Mouse (Mus musculus): ENCODE data around the gene Ptch2. TPM values are rescaled to one million over a fixed set of nuclear protein-coding genes. Genes with fewer than 3 reads are reported as not detected.

Ptch2 gene
- polyA plus RNA-seq, 1 experiment from 2014 or later: 2.4 TPM

DNA sequence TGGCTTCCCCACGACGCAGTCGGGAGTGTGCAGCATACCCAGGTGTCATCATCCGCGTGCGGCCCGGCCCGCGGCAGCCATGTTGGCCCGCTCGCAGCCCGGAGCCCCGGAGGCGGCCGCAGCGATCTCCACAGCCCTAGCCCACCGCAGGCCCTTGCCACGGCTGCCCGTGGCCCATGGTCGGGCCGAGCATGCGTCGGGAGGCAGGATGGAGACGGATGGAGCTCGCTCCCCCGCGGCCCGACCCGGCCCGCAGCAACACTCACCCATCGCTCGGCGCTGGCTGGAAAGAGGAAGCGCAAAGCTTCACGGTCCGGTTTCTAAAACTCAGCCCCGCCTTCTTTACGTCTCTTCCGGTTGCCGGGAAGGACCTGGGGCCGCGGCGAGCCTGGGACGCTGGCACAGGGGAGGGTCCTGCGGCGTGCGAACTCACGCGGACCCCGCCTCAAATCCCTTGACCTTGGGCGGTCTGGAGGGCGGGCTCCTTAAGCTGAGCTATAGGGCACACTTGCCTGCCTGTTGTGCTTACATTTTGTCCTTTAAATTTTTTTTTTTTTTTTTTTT is 60.0 kb downstream of the Ptch2 start, which contains the start of gene Rps8:
Gene Rps8, minus strand, starts transcription at position 452 of the 564 bp plus-strand sequence.
- Histone ChIP-seq H3K36me3 (ENCODE audit: control insufficient read depth, insufficient read depth, low read length) (peaks cover 28% of the 10 kb centered on the region), H3K9me3 (replicated peaks; ENCODE audit: control insufficient read depth, low read length) (no peaks in the 10 kb centered on the region), H3K4me1 (ENCODE audit: control insufficient read depth, insufficient read depth, low read length) (peaks cover 15% of the 10 kb centered on the region; the same call in 1 of the 2 replicates), H3K4me2 (peak within 1 kb of the TSS; percentile 75), H3K27me3 (ENCODE audit: control insufficient read depth, insufficient read depth, low read length) (no peaks in the 10 kb centered on the region), H3K27ac (ENCODE audit: low read depth, low read length) (peak within 1 kb of the TSS; percentile 91), H3K9ac (ENCODE audit: low read depth, low read length) (peak within 1 kb of the TSS; percentile 90), H3K4me3 (ENCODE audit: low read depth, low read length) (peak within 1 kb of the TSS; percentile 78)
- WGBS (ENCODE audit: insufficient replicate concordance): 0% methylated on average over 52 of the region's 52 CpGs
- ATAC-seq (replicated peaks; ENCODE audit: insufficient number of reproducible peaks, low FRiP score, low TSS enrichment): peak; percentile 85

DNA sequence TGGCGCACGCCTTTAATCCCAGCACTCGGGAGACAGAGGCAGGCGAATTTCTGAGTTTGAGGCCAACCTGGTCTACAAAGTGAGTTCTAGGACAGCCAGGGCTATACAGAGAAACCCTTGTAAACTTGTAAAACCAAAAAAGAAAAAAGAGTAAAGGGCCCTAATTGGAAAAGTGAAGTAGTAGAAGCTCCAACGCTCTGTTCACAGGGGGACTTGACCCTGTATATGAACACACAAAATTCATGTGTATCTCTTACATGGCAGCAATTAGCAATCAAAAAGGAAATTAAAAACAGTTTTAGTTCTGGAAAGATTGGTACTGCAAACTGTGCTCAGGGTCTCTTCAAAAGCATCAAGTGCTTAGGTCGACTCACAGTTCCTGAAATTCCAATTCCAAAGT is 60.5 kb downstream of the Ptch2 start:
- H3K9me3 ChIP-seq (replicated peaks; ENCODE audit: control insufficient read depth, low read length): no peaks in the 10 kb centered on the region
- H3K4me1 ChIP-seq (ENCODE audit: control insufficient read depth, insufficient read depth, low read length): peaks cover 15% of the 10 kb centered on the region; the same call in 1 of the 2 replicates
- peak overlapping the region; percentile 90; the same call in 1 of the 2 replicates for H3K9ac ChIP-seq (ENCODE audit: low read depth, low read length)
- peak overlapping the region; percentile 78 for H3K4me3 ChIP-seq (ENCODE audit: low read depth, low read length)
- peak overlapping the region; percentile 91; the same call in 1 of the 2 replicates for H3K27ac ChIP-seq (ENCODE audit: low read depth, low read length)
- ATAC-seq (replicated peaks; ENCODE audit: insufficient number of reproducible peaks, low FRiP score, low TSS enrichment): no peak
- peaks cover 28% of the 10 kb centered on the region for H3K36me3 ChIP-seq (ENCODE audit: control insufficient read depth, insufficient read depth, low read length)
- H3K27me3 ChIP-seq (ENCODE audit: control insufficient read depth, insufficient read depth, low read length): no peaks in the 10 kb centered on the region
- WGBS (ENCODE audit: insufficient replicate concordance): 25% methylated on average over 6 of the region's 6 CpGs
- peak overlapping the region; percentile 75 for H3K4me2 ChIP-seq

- Histone ChIP-seq H3K9me3 (replicated peaks; ENCODE audit: control insufficient read depth, low read length) (no peaks in the 10 kb centered on the region), H3K36me3 (ENCODE audit: control insufficient read depth, insufficient read depth, low read length) (peaks cover 29% of the 10 kb centered on the region), H3K9ac (ENCODE audit: low read depth, low read length) (no peak overlapping the region), H3K4me3 (ENCODE audit: low read depth, low read length) (no peak overlapping the region), H3K4me2 (no peak overlapping the region), H3K4me1 (ENCODE audit: control insufficient read depth, insufficient read depth, low read length) (0 out of 2 replicates have a peak, but pooled peaks cover under 1% of the 10 kb centered on the region), H3K27me3 (ENCODE audit: control insufficient read depth, insufficient read depth, low read length) (no peaks in the 10 kb centered on the region), H3K27ac (ENCODE audit: low read depth, low read length) (no peak overlapping the region)
- 83% methylated on average over 10 of the region's 10 CpGs for WGBS (ENCODE audit: insufficient replicate concordance)
- no peak for ATAC-seq (replicated peaks; ENCODE audit: insufficient number of reproducible peaks, low FRiP score, low TSS enrichment)
These were observed 63.8 kb downstream of the Ptch2 start for GRCm38 (mm10) chr4:117159666-117160065.

DNA sequence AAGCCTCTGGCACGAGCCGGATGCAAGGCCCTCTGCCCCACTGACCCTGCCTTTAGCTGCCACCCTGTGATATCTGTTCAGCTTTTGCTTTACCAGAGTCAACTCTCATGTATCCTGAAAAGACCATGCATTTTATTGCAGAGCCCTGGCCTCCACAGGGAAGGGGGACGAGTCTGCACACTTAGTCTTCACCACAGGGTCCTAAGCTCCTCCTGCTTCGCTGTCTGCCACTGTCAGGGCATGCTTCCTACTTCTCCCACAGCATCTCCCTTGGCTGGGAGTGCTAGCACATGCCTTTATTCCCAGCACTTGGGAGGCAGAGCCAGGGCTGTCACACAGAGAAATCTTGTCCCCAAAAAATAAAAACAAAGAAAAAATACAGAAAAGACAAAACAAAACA is 65.3 kb downstream of the Ptch2 start:
- Histone ChIP-seq H3K27ac (ENCODE audit: low read depth, low read length) (0 out of 2 replicates have a peak overlapping the region, but pooled peaks have one; percentile 10), H3K4me2 (no peak overlapping the region), H3K36me3 (ENCODE audit: control insufficient read depth, insufficient read depth, low read length) (peaks cover 44% of the 10 kb centered on the region), H3K4me1 (ENCODE audit: control insufficient read depth, insufficient read depth, low read length) (no peaks in the 10 kb centered on the region), H3K27me3 (ENCODE audit: control insufficient read depth, insufficient read depth, low read length) (no peaks in the 10 kb centered on the region), H3K4me3 (ENCODE audit: low read depth, low read length) (no peak overlapping the region), H3K9me3 (replicated peaks; ENCODE audit: control insufficient read depth, low read length) (no peaks in the 10 kb centered on the region), H3K9ac (ENCODE audit: low read depth, low read length) (no peak overlapping the region)
- no peak for ATAC-seq (replicated peaks; ENCODE audit: insufficient number of reproducible peaks, low FRiP score, low TSS enrichment)
- 78% methylated on average over 4 of the region's 4 CpGs for WGBS (ENCODE audit: insufficient replicate concordance)

Small RNAs within 50 kb of the gene (microRNA-seq; reads per million reads assigned to microRNA genes)
- not detected for gene Gm22398 (ENCODE audit: borderline number of aligned reads)

Other genes starting within 250 kb of the Ptch2 start
- 0.86 and 1.2 TPM in 2 replicates for gene Zswim5, start 218.7 kb upstream of the Ptch2 start, polyA plus RNA-seq (2014; fragmentation: Nextera tagmentation; extraction: Ambion mirVana)
- 123 and 140 TPM in 2 replicates for gene Urod, start 101.7 kb upstream of the Ptch2 start, polyA plus RNA-seq (2014; fragmentation: Nextera tagmentation; extraction: Ambion mirVana)
- gene Hectd3, start 100.8 kb upstream of the Ptch2 start, polyA plus RNA-seq (2014; fragmentation: Nextera tagmentation; extraction: Ambion mirVana): 4.3 and 6.4 TPM in 2 replicates
- gene Eif2b3, start 76.7 kb upstream of the Ptch2 start, polyA plus RNA-seq (2014; fragmentation: Nextera tagmentation; extraction: Ambion mirVana): 34.1 and 36.9 TPM in 2 replicates
- gene Btbd19, start 29.6 kb downstream of the Ptch2 start, polyA plus RNA-seq (2014; fragmentation: Nextera tagmentation; extraction: Ambion mirVana): 2.2 and 4.0 TPM in 2 replicates
- not detected in 2 replicates for gene Tctex1d4, start 30.7 kb downstream of the Ptch2 start, polyA plus RNA-seq (2014; fragmentation: Nextera tagmentation; extraction: Ambion mirVana)
- 0.99 and 1.3 TPM in 2 replicates for gene Plk3, start 37.9 kb downstream of the Ptch2 start, polyA plus RNA-seq (2014; fragmentation: Nextera tagmentation; extraction: Ambion mirVana)
- 764 and 894 TPM in 2 replicates for gene Rps8, start 60.2 kb downstream of the Ptch2 start, polyA plus RNA-seq (2014; fragmentation: Nextera tagmentation; extraction: Ambion mirVana)
- gene Kif2c, start 86.6 kb downstream of the Ptch2 start, polyA plus RNA-seq (2014; fragmentation: Nextera tagmentation; extraction: Ambion mirVana): 45.5 and 47.8 TPM in 2 replicates
- 16.0 and 16.5 TPM in 2 replicates for gene Tmem53, start 155.9 kb downstream of the Ptch2 start, polyA plus RNA-seq (2014; fragmentation: Nextera tagmentation; extraction: Ambion mirVana)
- gene Armh1, start 156.1 kb downstream of the Ptch2 start, polyA plus RNA-seq (2014; fragmentation: Nextera tagmentation; extraction: Ambion mirVana): 0.14 TPM in 1 of 2 replicates, not detected in the other

Data from heart, embryonic 11.5 days (tissue).